Mouse (Mus musculus) cerebellum, adult 2 months (tissue): ENCODE measurements around the gene Cdhr1.

Experiments used
- CTCF ChIP-seq: fragments of 200-500 bp; IDR thresholded peaks from 2 replicates; pipeline ENCODE4 v1.5.1; 2011; ENCODE audit warnings: low read depth, mild to moderate bottlenecking, control low read depth, low read length, moderate library complexity, borderline replicate concordance; ENCODE audit not compliant: insufficient read depth
- POLR2A ChIP-seq: fragments of 200-500 bp; IDR thresholded peaks from 2 replicates; pipeline ENCODE4 v1.6.1; 2011; ENCODE audit warnings: low read length, control low read depth, borderline replicate concordance; ENCODE audit not compliant: insufficient read depth

DNA sequence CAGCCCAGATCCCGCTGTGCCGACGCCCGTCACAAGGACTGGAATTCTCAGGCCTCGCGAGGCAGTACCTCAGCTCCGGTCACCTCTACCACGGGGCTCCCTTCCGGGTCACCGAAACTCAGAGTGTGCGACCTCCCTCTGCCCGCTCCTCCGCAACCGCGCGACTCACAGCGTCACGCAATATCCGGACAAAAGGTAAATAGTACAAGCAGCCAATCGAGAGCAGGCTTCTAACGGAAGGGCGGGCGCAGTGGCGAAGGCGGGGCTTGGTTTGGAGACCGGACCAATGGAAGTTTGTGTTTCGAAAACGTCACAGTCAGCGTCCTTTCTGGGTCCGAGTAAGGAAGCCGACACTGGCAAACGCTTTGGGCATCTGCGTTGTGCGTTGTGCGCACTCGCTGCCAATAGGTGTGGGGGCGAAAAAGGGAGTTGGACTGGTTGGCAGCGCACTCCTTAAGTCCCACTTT is 37.0 kb upstream of the Cdhr1 start, which contains the start of gene Ghitm:
- TF ChIP-seq POLR2A (peak; percentile 89), CTCF (no peak)
